Mouse (Mus musculus) limb, embryonic 13.5 days (tissue): Measurements from ENCODE around the gene Xdh. TPM values are rescaled to one million over a fixed set of nuclear protein-coding genes. Genes with fewer than 3 reads are reported as not detected.

ENCODE experiments used
- ATAC-seq: fragments of 200-750 bp; cut with Nextera tagmentation; 2 replicates; pipeline ENCODE4 v1.8.0; 2017; ENCODE audit warnings: low read depth, moderate number of reproducible peaks, moderate TSS enrichment; ENCODE audit not compliant: low FRiP score
- H3K27ac ChIP-seq: fragments of 300-500 bp; sonication (generic); 2 replicates; pipeline ENCODE4 v1.5.1; 2015; ENCODE audit warnings: inconsistent platforms, mild to moderate bottlenecking, moderate library complexity
- H3K27me3 ChIP-seq: fragments of 300-500 bp; sonication (generic); 2 replicates; pipeline ENCODE4 v1.6.1; 2015; ENCODE audit warnings: mild to moderate bottlenecking, inconsistent platforms
- H3K36me3 ChIP-seq: fragments of 300-500 bp; sonication (generic); 2 replicates; pipeline ENCODE4 v1.6.1; 2015; ENCODE audit warnings: inconsistent platforms, mild to moderate bottlenecking, moderate library complexity
- H3K4me1 ChIP-seq: fragments of 300-500 bp; sonication (generic); 2 replicates; pipeline ENCODE4 v1.6.1; 2015; ENCODE audit warnings: inconsistent platforms
- H3K4me2 ChIP-seq: fragments of 300-500 bp; sonication (generic); replicated peaks from 2 replicates; pipeline ENCODE4 v1.6.1; 2015; ENCODE audit warnings: inconsistent platforms, mild to moderate bottlenecking, moderate library complexity
- H3K4me3 ChIP-seq: fragments of 300-500 bp; sonication (generic); 2 replicates; pipeline ENCODE4 v1.5.1; 2015; ENCODE audit warnings: moderate library complexity, mild to moderate bottlenecking, inconsistent platforms
- H3K9ac ChIP-seq: fragments of 300-500 bp; sonication (generic); 2 replicates; pipeline ENCODE4 v1.6.1; 2015; ENCODE audit warnings: mild to moderate bottlenecking, inconsistent platforms
- H3K9me3 ChIP-seq: fragments of 300-500 bp; sonication (generic); 2 replicates; pipeline ENCODE4 v1.6.1; 2016; ENCODE audit warnings: inconsistent platforms
- WGBS: fragments of 180-500 bp; shearing (Covaris S2); methylation state at CpG from one replicate; pipeline ENCODE4 v1.1.7; 2015; 5-methylcytosine and 5-hydroxymethylcytosine counted together
- polyA plus RNA-seq: library from polyadenylated mRNA; unstranded; fragments of >200 nt; fragmentation: Nextera tagmentation; extraction: Ambion mirVana; gene quantifications from 2 replicates; pipeline ENCODE4 v1.2.1, GENCODE M21; 2015

Xdh gene
- polyA plus RNA-seq, 1 experiment from 2014 or later, result 0.62 TPM

DNA sequence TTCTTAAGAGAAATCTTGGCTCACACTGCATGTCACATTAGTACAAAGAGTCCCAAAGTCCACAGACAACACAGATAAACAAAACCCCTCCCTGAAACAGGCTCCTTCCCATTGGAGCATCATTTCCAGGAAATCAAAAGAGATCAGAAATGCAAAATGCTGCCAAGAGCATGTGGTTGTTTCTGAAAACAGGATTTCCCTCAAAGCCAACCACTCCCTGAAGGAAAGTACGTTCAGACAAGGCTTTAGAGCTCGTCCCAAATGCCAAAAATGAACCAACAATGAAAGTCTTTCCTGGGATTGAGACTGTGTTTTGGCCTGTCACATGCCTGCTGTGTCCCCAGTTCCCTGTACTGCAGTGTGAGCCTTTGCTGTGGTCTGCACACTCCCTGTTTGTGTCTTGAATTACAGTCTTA, 12.6 kb upstream of the Xdh start:
- H3K27me3 ChIP-seq, result no peaks in the 10 kb centered on the region
- no peak overlapping the region for H3K4me3 ChIP-seq
- no peaks in the 10 kb centered on the region for H3K9me3 ChIP-seq
- peaks cover 15% of the 10 kb centered on the region for H3K4me1 ChIP-seq
- H3K27ac ChIP-seq, result no peak overlapping the region; the same call in 1 of the 2 replicates
- ATAC-seq, result no peak
- 33% methylated on average over 2 of the region's 2 CpGs for WGBS
- no peaks in the 10 kb centered on the region for H3K36me3 ChIP-seq
- no peak overlapping the region for H3K4me2 ChIP-seq
- no peak overlapping the region for H3K9ac ChIP-seq

DNA sequence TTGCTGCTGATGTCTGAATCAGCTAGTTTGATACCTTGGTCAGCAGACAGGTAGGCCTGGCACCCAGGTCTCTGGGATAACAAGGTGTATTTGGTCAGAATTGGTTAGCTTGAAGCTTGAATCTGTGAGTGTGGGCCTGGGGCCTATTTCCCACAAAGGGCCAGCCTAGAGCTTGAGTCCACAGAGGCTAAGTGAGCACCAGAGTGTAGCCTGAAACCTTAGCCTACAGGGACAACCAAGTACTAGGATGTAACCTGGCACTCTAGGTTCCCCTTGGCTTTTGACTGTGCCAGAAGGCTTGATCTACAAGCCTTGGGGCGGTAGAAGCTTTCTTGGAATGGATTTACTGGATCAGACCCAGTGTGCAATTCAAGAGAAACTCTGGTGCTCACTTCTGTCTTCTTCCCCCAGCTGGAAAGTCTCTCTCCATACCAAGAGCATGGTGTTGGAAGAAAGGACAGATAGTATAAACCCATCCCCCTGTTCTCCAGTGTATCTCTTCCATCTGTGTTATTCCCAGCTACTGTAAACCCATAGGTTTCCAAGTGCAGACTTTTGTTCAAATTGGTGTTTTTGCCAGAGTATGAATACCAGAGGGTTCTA, 11.9 kb upstream of the Xdh start:
- Histone ChIP-seq H3K27me3 (no peaks in the 10 kb centered on the region), H3K9ac (no peak overlapping the region), H3K4me2 (no peak overlapping the region), H3K9me3 (no peaks in the 10 kb centered on the region), H3K4me3 (no peak overlapping the region), H3K36me3 (no peaks in the 10 kb centered on the region), H3K4me1 (peaks cover 15% of the 10 kb centered on the region), H3K27ac (peak overlapping the region; percentile 29; the same call in 1 of the 2 replicates)
- no peak for ATAC-seq
- 81% methylated on average over 1 of the region's 1 CpGs for WGBS

DNA sequence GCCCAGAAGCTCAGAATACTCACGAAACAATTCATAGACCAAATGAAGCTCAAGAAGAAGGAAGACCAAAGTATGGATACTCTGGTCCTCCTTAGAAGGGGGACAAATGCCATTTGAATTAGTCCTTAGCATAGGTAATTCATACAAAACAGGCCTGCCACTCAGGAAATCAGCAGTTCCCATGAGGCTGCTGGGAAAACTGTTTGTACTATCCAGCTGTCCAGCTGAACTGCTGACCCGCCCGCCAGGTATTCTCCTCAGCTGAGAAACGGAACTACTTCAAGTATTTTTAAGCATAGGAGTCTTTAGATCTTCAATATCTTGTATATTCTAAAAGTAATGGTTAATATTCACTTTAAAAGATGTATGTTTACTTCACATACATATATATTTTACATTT, 10.7 kb upstream of the Xdh start:
- 89% methylated on average over 4 of the region's 4 CpGs for WGBS
- Histone ChIP-seq H3K4me2 (no peak overlapping the region), H3K27ac (no peak overlapping the region), H3K4me3 (no peak overlapping the region), H3K4me1 (peaks cover 15% of the 10 kb centered on the region), H3K27me3 (no peaks in the 10 kb centered on the region), H3K9ac (no peak overlapping the region), H3K9me3 (no peaks in the 10 kb centered on the region), H3K36me3 (no peaks in the 10 kb centered on the region)
- no peak for ATAC-seq

DNA sequence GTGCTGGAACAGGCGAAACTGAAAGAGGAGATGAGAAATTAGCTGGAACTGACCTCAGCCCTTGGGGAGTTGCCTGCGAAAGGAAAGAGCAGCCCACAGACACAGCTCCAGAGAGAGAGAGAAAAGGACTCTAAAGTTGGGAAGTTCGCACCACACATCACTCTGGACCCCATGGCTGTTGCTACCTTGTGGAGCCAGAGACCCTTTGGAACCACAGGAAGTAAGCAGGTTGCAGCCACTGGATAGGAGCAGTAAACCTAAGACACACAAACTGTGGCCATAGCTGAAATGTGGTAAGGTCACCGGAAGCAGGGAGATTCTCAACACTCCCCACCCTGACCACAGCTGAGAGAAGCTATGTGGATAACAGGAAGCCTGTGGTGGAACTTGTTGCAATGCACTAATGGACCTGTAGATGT, 2.1 kb upstream of the Xdh start:
- Histone ChIP-seq H3K27ac (no peak overlapping the region), H3K9me3 (no peaks in the 10 kb centered on the region), H3K4me3 (no peak overlapping the region), H3K36me3 (no peaks in the 10 kb centered on the region), H3K27me3 (no peaks in the 10 kb centered on the region), H3K4me1 (peaks cover 12% of the 10 kb centered on the region; the same call in 1 of the 2 replicates), H3K4me2 (no peak overlapping the region), H3K9ac (no peak overlapping the region)
- WGBS, result 77% methylated on average over 4 of the region's 4 CpGs
- ATAC-seq, result no peak

DNA sequence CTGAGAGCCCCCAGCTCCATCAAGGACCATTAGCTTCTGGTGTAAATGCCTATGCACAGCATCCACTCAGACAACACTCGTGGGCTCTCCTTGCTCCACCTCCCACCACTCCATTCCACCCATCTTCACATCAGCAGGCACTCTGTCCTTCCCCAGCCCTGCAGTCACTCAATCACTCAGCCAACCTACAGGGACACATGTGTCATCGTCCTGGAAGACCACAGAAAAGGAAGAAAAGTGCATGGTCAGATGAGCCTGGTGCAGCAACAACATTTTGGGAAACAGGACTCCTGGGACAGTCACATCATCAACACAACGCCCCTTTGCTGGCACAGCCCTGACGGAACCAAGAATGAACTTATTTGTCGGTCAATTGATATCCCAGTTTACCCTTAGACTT, 974 bp upstream of the Xdh start:
- no peak overlapping the region for H3K27ac ChIP-seq
- no peak overlapping the region for H3K4me2 ChIP-seq
- no peak overlapping the region for H3K4me3 ChIP-seq
- no peaks in the 10 kb centered on the region for H3K9me3 ChIP-seq
- peaks cover 12% of the 10 kb centered on the region for H3K4me1 ChIP-seq
- no peak overlapping the region for H3K9ac ChIP-seq
- ATAC-seq, result no peak
- WGBS, result 86% methylated on average over 5 of the region's 5 CpGs
- no peaks in the 10 kb centered on the region for H3K27me3 ChIP-seq
- no peaks in the 10 kb centered on the region for H3K36me3 ChIP-seq

DNA sequence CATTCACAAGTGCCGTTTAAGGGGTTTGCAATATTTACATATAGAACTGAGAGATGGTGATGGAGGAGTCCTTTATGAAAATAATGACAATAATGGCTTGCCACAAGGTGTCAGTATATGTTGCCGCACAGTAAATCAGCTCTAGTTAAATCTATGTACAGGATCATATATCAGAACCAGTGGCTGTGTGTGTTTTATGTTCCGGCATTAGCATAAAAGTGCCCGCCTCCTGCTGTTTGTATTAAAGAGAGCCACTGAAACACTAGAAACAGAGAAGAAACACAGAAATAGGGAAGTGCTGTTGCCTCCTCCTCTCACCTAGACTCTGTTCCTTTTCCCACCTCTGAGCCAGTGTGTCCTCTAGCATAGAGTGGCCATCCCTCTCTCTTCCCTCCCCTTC, 498 bp downstream of the Xdh start:
- Histone ChIP-seq H3K9me3 (no peaks in the 10 kb centered on the region), H3K27me3 (no peaks in the 10 kb centered on the region), H3K36me3 (no peaks in the 10 kb centered on the region), H3K4me1 (peaks cover 12% of the 10 kb centered on the region), H3K4me3 (no peak overlapping the region), H3K27ac (no peak overlapping the region), H3K9ac (no peak overlapping the region), H3K4me2 (no peak overlapping the region)
- ATAC-seq, result 0 out of 2 replicates have a peak, but pooled peaks have one; percentile 48
- WGBS, result 47% methylated on average over 4 of the region's 4 CpGs

DNA sequence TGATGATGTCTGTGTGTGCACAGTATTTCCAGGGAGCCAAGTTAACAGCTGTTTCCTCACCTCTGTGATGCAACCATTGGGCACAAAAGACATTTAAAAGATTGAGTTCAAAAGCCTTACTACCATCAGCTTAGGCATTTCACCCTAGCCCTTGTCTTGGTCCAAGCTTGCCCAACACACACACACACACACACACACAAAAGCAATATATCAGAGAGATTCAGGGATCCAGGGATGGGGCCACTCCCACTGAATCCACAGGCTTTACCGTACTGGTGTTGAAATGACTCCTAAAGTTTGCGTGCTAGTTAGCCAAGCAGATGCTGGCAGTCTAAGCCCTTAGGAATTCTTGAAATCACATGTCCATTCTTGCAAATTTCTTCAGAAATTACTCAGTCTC, 1.2 kb downstream of the Xdh start:
- Histone ChIP-seq H3K4me1 (peaks cover 12% of the 10 kb centered on the region), H3K27ac (no peak overlapping the region), H3K4me3 (no peak overlapping the region), H3K9ac (no peak overlapping the region), H3K9me3 (no peaks in the 10 kb centered on the region), H3K27me3 (no peaks in the 10 kb centered on the region), H3K36me3 (no peaks in the 10 kb centered on the region), H3K4me2 (no peak overlapping the region)
- ATAC-seq, result no peak
- whole genome bisulfite sequencing, result 59% methylated on average over 2 of the region's 2 CpGs

DNA sequence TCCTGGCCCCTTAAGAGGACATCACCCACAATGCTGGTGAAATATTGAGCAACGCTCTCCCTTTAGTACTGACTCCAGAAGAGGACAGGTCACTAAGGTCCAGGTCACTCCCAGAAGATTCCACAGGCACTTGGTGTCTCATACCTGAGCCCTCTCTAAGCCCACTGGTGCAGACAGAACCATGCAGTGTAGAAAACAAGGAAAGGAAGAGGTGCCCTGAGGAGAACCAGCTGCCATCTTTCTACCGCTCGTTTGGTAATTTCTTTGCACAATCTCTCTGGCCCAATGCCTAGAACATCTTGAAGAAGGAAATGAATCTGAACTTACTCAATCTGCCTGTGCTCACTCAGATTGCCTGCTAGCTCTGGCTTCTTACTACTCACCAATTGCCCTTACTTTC, 2.0 kb downstream of the Xdh start:
- H3K36me3 ChIP-seq, result no peaks in the 10 kb centered on the region
- no peak overlapping the region for H3K4me3 ChIP-seq
- no peaks in the 10 kb centered on the region for H3K9me3 ChIP-seq
- no peak overlapping the region for H3K4me2 ChIP-seq
- WGBS, result 89% methylated on average over 3 of the region's 3 CpGs
- no peak overlapping the region for H3K9ac ChIP-seq
- H3K27me3 ChIP-seq, result no peaks in the 10 kb centered on the region
- H3K4me1 ChIP-seq, result peaks cover 12% of the 10 kb centered on the region
- H3K27ac ChIP-seq, result no peak overlapping the region
- ATAC-seq, result no peak

DNA sequence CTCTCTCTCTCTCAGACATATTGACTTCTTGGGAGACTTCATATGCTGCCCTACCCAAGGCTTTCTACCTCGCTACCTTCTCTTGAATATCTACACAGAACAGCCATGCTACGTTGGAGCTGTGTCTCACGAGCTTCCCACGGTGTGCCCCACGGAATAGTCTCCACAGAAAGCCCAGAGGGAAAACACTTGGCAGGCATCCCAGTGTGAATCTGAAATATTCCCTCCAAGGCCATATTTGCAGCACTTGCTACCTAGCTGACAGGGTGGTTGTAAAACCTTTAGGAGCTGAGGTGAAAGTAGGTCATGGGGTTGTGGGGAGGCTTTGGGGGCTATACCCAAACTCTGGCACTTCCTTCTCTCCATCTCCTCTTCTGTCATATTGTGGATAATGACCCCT, 3.1 kb downstream of the Xdh start:
- Histone ChIP-seq H3K27ac (no peak overlapping the region), H3K9me3 (no peaks in the 10 kb centered on the region), H3K36me3 (no peaks in the 10 kb centered on the region), H3K27me3 (no peaks in the 10 kb centered on the region), H3K4me1 (peaks cover 12% of the 10 kb centered on the region), H3K4me3 (no peak overlapping the region), H3K9ac (no peak overlapping the region), H3K4me2 (no peak overlapping the region)
- no peak for ATAC-seq
- WGBS, result 69% methylated on average over 5 of the region's 5 CpGs

DNA sequence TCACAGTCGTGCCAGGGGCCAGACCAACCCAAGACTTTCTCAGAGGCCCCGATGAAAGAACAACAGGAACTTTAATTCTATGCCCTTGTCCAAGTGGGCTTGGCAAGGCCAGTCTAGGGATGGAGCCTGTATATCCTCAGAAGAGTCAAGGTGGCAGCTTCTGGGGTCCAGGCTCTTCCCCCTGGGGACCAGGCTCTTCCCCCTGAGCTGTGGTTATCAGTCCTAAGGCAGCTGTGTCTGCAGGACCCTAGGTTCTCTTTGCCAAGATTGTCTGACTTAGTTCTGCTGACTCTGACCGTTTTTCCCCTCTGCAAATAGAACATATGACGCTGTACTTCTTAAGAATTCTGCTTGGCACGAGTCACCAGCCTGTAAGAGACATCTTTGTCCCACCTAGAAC, 5.3 kb downstream of the Xdh start:
- WGBS, result 78% methylated on average over 5 of the region's 5 CpGs
- Histone ChIP-seq H3K36me3 (no peaks in the 10 kb centered on the region), H3K9ac (no peak overlapping the region), H3K4me2 (no peak overlapping the region), H3K27me3 (no peaks in the 10 kb centered on the region), H3K4me1 (peaks cover 6% of the 10 kb centered on the region), H3K4me3 (no peak overlapping the region), H3K27ac (no peak overlapping the region), H3K9me3 (no peaks in the 10 kb centered on the region)
- ATAC-seq, result no peak

DNA sequence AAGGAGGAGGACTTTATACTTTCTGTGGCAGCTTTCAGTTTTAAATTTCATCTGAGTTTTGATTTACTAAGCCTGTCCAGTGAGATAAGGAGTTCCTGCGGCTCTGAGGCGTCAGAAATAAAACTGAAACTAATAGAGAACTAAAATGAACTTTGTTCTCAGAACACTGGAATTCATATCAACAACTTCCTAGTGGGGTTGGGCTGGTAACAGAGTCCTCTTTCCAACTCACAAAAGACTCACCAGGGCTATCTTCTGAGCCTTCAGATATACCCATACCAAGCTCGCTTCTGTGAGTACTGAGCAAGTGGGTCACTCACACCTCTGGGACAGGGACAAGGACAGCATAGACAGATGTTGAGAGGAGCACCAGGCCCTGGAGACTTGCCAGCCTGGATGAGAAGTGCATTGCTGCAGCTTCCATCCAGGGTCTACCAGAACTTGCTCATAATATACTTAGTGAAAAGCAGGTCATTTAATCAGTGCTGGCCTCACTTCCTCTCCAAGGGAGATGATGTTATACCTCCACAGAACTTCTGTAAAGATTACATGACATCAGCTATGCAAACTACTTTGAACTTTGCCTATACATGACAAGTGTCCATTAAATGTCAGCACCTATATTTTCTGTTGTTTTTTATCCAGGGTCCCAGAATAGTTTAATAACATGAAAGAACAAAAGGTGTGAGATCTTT, 7.6 kb downstream of the Xdh start:
- H3K9me3 ChIP-seq, result no peaks in the 10 kb centered on the region
- no peak overlapping the region for H3K27ac ChIP-seq
- H3K9ac ChIP-seq, result no peak overlapping the region
- no peaks in the 10 kb centered on the region; the same call in 1 of the 2 replicates for H3K4me1 ChIP-seq
- no peaks in the 10 kb centered on the region for H3K27me3 ChIP-seq
- no peak overlapping the region for H3K4me3 ChIP-seq
- WGBS, result 75% methylated on average over 3 of the region's 3 CpGs
- H3K36me3 ChIP-seq, result no peaks in the 10 kb centered on the region
- H3K4me2 ChIP-seq, result no peak overlapping the region
- ATAC-seq, result no peak

DNA sequence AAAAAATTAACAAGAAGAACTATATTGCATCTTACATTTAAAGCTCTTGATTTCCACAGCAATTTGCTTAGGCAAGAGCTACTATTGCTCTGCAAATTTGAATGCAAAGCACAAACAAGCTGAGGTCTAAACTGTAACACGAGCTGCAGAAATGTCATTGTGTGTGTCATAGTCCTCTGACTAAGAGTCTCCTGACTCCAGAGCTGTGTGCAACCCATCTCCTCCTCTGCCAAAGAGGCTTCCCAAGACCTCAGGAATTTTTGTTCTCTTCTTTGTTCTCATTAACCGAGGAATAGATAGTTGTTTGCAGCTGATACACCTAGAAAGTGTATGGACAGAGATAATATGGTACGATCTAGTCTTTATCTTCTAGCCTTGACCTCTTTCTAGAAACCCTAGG, 8.2 kb downstream of the Xdh start:
- Histone ChIP-seq H3K27ac (no peak overlapping the region), H3K4me1 (no peaks in the 10 kb centered on the region; the same call in 1 of the 2 replicates), H3K9me3 (no peaks in the 10 kb centered on the region), H3K4me3 (no peak overlapping the region), H3K4me2 (no peak overlapping the region), H3K9ac (no peak overlapping the region), H3K36me3 (no peaks in the 10 kb centered on the region), H3K27me3 (no peaks in the 10 kb centered on the region)
- 77% methylated on average over 3 of the region's 3 CpGs for WGBS
- no peak for ATAC-seq

DNA sequence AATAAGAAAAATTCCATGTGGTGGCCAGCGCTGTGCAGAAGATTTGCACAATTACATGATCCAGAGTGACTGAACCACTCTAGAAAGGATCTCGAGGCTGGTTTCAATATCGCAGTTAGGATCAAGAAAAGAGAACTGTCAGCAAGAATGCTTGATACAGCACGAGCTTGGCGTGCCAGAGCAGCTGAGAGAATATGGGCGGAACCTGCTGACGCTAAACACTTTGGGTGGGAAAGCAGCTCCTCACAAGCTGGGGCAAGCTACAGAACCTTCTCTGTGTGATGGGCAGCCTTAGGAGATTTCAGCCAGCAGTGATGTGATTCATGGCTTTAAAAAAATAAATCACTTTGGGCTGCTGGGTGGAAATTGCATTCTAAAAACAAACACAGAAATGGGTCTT, 12.9 kb downstream of the Xdh start:
- Histone ChIP-seq H3K4me3 (no peak overlapping the region), H3K9me3 (no peaks in the 10 kb centered on the region), H3K9ac (no peak overlapping the region), H3K27me3 (no peaks in the 10 kb centered on the region), H3K36me3 (no peaks in the 10 kb centered on the region), H3K4me2 (no peak overlapping the region), H3K27ac (no peak overlapping the region), H3K4me1 (no peaks in the 10 kb centered on the region)
- no peak for ATAC-seq
- WGBS, result 79% methylated on average over 7 of the region's 7 CpGs
